Mouse (Mus musculus): ENCODE measurements at regions not wholly inside any gene's neighbourhood (a gene's known extent, or its start where the extent isn't known, plus 50 kb on each side); places are given as distances from the start of the nearest gene placed in this dataset.

DNA sequence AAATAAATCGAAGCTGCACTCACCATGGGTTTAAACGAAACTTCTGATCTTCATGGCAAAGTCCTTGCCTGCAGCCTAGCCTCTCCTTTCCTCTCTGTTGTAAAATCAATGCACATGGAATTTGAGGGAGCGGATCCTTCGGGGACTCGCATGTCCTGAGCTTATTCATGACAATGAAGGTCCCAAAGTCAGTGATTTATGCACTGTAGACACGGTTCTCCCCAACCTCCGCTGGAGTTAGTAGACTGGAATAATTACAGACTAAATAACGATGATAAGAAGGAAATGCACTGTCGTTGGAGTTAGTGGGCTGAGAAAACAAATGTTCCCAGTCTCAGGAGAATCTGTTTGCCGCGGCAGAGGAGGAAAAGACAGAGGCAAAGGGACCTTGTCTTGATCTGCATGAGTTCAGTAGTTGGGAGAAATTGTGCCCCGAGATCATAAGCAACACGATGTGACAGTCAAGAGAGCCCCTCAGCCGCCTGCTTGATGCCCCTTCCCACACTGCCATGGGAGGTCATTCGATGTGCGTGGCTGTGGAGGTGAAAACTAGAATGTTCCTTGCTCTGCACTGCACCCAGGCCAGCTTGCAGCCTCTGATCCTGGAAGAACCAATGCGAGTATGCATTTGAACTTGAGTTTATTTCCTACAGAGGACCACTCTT lies 116.1 kb upstream of the Prox1 start:
- no peak for DNase-seq

DNA sequence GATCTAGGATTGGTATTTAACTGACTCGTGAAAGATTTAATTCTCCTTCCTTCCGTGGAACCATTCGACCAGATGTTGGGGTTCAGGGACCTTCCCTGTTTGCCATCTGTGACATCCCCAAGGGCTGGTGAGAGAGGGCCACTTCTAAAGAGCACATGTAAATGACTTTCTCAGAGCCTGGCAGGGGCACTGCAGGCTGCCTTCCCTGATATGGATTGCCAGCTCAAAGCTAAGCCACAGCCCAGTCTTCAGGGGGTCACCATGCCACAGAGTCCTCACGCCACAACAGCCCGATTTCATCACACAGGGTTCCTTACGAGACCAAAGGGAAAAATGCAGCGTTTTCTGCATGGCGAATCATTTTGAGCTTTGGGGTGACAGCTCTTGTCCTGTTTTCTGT lies 115.1 kb upstream of the Prox1 start:
- DNase-seq = no peak

DNA sequence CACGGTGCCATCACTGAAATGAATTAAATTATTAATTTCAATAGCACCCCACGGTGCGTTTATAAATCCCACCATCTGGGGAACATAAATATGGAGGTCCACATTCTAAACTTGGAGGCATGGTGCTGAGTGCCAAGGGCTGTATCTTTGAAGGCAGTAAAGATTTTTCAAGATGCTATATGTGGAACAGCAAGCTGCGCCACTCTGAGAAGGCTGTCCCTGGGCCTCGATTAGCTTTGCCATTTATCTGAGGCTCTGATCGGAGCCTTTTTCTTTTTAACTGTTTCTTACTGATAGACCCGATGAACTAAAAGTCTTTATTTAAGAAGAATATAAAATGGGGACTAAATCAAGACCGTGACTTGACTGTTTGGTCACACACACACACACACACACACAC lies 114.5 kb upstream of the Prox1 start:
- no peak for DNase-seq

DNA sequence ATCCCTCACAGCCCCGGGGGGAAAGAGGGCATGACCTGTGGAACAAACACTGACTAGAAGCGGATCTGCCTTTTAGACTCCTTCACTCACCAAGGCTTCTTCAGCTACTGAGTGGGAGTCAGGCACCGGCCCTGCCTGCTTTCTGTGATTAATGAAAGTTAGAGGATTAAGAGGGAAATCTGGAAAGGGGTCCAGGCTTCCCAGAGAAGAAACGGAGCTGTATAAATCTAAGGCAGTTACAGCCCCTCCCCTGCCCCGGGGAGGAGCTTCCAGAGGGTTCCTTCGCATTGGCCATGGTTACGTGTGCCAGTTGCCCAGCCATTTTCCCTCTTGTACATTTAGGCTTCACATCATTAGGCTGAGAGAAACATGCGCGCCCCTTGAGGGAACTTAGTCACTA lies 113.6 kb upstream of the Prox1 start:
- no peak for DNase-seq

DNA sequence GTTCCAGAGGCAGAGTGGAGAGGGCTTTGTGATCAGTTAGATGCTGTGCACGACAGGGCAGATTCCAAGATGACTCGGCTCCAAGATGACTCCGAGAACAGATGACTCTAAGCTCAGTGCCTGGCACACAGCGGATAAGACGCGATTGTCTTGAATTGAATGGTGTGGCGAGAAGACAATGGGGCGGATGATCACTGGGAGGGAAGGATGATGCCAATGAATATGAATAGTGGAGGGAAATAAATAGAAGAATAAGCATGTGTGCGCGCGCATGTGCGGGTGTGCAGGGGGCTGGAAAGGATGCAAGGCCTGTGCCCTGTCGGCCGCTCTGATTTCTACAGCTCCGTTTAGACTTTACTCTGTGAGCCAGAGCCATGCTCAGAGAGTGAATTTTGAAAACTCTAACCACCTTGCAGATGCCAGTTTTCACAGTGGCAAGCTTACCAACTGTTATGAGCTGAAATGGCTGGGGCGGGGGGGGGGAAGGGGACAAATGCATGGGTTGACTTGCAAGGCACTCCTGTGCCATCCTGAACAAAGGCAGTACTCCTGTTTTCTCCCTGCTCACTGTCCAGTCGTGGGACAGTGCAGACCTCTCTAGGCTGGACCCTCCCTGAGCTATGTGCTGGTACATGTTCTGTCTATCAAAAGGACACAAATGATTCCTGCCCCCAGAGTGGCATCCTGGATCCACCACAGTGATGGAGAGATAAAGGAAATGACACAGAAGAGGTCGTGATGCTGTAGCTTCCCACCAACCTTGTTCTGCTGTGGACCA lies 109.8 kb upstream of the Prox1 start:
- no peak for DNase-seq

DNA sequence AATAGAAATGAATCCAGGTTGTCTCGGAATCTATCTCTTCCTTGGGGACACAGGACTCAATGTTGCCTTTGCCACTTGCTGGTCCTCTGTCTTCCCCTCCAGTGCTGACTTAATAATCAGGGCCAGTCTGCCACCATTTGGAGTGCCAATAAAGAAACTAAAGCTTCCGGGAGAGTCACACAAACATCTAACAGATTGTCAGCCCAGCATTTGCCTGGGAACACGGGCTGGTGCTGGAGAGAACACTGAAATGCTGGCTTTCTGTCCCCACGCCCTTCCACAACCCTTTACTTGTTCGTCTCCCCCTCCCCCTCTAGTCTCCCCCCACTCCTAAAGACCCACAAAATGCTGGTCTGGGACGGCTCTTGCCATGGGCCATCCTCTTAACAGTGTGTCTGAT lies 104.4 kb upstream of the Prox1 start:
- DNase-seq = no peak

DNA sequence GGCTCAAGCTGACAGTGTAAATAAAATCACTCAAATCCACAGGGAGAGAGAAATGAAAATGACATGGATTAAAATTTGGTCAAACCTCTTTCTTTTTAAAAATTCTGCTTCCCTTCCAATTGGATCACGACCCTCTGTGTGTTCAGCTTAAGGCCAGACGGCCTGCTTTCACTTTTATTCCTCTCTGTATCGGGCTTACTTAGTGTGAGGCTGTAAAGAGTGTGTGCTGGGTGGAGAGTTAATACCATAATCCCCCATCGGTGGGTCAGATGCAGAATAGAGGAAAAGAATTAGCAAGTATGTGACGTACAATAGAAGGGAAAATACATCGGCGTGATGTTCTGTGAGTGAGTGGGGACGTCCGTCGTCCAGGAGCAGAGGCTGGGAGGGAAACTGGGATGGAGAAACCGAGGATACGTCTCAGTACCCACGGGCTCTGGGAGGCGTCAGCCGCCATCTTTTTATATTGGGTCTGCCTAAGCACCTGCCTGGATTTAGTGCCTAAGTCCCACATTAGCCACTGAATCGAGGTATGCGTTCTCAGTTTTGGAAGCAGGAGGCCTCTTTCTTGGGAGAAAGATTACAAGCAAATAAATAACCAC lies 100.4 kb upstream of the Prox1 start:
- no peak for DNase-seq

DNA sequence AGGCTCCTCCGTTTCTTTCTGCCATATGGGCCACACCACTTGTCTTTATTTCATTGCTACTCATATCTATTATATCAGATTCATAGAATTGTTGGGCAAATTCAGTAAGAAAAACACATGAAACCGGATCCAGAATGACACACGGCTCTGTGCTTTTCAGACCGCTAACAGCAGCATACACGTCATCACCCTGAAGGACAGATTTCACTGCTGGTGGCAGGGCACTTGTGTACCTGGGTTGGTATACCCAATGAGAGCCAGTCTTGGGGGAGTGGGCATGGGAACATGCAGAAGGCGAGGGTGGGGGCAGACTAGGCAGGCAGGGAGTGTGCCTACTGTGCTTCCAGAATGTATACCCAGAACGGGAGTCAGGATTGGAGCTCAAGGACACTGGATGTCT lies 98.7 kb upstream of the Prox1 start:
- no peak for DNase-seq

DNA sequence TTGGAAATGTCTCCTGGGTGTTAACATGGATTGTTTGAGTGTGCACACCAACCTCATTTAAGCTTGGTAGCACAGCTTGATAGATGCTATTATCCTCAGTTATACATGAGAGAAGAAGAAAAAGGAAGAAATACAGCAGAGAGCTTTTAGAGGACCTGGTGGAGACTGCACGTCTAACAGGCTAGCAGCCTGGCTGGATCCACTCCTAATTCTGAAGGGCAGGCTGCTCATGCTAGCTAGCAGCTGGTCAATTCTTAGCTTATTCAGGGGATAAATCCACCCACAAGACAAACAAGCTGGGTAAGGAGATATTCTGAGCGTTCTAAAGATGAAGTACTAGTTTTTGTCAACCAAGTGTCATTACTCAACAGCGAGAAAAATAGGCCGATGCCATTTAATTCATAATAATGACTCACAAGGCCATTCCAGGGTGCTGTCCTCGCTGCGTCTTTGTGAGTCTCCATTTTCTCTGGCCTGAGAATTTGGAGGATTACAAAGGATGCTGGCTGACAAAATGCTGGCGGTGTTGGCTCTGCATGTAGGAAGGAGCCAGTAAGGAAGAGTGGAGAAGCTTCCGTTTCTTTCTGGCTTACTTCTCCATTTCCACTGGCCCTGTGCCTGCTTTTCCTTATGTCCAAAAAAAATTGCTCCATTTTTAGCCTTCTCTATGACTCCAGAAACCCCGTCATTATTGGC lies 94.7 kb upstream of the Prox1 start:
- no peak for DNase-seq

DNA sequence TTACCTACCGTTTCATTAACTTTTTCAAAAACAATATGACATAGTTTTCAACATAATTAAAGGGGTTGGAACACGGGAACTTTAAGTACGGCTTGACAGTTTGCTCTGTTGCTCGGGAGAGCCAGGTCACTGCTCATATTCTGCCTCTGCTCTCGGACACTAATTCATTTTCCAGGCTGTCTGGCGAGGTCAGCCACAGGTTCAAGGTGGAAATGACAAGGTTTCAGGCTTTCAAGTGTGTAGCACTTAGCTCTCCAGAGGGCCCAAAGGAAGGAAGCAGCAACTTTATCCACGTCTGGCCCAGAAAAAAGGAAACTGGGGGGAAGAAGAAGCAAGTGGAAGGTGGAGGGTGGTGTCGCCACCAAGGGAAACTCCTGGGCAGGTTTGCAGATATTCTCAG lies 94.0 kb upstream of the Prox1 start:
- no peak for DNase-seq

DNA sequence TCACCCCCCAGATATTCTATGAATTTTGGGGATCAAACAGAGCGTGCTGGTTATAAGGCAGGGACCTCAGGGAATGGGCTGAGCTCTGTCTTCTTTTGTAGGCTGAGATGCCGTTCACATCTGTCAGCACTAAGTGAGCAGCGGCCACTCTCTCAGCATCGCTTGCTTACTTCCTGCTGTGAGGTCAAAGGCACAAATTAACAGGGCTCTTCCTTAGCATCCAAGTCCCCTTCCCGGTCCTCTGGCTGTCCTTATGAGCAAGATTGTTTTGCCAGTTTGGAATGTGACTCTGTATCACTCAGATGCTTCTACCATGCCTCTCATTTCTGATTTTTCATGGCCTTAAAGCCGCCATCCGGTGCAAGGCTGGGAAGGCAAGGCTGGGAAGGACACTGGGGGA lies 93.1 kb upstream of the Prox1 start:
- no peak for DNase-seq

DNA sequence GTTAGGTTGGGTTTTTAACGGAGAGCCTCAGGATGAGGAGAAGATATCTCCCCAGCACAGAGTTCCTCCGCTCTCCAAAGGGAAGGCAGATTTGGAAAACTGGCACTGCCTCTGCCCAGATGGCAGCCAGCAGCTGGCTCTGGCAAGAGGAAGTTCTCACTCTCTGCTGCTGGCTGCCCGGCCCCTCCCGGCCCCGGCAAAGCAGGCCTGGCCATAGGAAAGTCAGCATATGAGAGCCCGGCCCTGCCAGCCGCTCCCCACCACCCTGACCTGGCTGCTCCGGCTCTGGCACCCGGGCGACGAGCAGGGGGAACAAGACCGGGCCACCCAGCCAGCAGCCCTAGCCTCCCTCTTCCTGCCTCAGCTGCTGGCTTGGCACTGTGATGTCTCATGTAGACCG lies 89.1 kb upstream of the Prox1 start:
- no peak for DNase-seq

DNA sequence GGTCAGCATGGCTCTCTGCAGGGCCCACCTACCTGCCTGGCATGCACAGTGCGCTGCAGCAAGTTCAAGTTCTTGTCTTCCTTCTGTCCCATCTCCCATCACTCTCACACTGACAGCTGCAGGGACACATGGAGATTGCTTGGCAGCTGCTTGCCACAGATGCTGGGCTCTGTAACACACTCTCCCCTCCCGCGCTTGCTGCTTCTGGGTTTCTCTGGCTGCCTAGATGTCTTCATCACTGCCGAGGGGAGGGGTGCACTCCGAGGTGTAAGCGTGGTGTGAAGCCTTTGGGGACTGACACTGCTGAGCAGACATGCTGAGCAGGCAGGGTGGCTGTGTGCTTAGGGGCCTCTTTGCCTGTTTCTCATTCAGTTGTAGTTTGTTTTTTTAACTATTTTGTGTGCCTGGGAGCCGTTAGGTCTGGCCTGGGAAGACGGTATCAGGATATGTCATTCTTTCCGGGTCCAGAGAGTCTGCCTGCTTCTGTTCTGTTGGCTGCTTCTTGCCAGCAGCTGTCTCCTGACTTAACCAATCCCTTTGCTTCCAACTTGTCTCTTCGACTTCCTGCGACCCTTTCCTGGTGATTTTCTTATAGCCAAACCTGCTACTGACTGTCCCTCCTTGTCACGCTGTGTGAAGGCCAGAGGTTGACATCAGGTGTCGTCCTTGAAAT lies 80.2 kb upstream of the Prox1 start:
- DNase-seq = no peak

DNA sequence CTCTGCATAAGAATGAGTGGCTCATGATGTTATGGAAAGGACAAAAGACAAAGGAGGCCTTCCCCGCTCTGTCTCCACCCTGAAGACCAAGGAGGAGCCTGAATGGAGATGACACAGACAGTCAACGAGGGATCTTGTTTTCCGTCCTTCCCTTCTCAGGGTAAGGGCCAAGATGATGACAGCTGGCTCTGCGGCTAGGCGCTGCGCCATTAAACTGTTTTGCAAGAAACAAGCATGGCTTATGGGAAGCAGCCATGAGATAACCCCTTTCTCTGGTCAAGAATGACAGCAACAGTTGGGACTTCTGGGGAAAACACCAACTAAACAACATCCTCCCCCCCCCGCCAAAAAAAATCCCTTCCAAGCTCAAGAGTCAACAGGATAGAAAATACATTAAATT lies 72.0 kb upstream of the Prox1 start:
- DNase-seq = no peak

DNA sequence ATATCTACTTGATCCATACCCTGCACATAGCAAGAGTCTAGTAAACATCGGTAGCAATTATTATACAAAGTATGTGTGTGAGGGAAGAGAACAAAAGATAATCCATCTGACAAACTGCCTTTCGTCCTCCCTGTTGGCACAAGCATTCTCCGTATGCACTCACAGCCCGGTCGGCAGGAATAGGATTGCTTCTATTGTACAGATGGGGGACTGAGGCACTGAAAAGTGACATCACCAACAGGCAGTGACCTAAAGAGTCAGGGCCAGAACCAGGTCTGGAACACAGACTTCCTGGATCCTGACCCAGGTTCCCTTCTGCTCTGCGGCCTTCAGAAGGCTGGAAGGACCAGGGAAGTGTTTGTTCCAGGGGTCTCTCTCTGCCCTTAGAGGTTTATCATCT lies 69.3 kb upstream of the Prox1 start:
- DNase-seq = no peak

DNA sequence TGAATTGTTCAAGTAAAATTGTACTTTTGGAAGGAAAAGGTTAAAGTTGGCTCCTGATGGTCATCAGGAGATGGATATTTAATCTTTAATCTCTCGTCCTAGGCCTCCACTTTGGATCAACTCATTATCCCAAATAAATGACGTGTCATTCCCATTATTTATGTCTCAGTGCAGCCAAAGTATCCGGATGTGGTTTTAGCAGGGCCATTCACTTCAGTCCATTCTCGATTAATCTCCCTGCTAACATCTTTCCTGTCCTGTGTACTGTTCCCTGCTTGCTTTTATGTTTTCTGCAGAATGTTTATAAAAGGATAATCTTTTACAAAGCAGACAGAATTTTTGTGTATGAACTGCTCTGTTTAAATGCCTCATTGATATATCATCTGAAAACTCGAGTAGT lies 60.4 kb upstream of the Prox1 start:
- no peak for DNase-seq

DNA sequence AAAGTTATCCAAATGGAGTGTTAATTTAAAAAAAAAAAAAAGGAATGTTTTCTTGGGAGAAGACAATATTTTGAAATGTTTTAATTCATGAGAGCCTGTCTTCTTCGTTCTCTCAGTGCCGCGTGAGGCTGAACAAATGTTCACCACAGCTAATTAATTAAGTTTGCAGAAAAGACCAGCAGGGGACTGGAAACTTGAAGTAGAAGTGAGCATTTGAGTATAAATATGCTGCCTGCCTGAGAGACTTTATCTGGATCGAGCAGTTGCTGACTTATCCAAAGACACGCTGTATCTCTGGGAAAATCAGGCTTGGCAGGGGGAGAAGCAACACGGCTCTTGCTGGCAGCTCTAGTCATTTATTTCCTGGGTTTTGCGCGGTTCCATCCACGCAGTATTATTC lies 49.9 kb upstream of the Prox1 start:
- no peak for DNase-seq

Data from lung, postnatal 14 days (tissue).